Mouse (Mus musculus): ENCODE results near the gene Alkbh3.

GRCm38 (mm10) chr2:93992810-93993209 is 17.8 kb downstream of the Alkbh3 start:
- TF ChIP-seq CTCF (IDR thresholded peaks at IDR 0.05; ENCODE audit: low read depth) (no peak), EP300 (IDR thresholded peaks at IDR 0.05; ENCODE audit: low read depth) (no peak)
